Mouse (Mus musculus) heart, postnatal 0 days (tissue): Measurements from ENCODE around the gene Mindy4. TPM values are rescaled to one million over a fixed set of nuclear protein-coding genes. Genes with fewer than 3 reads are reported as not detected.

Experiments used
- ATAC-seq: fragments of 200-750 bp; cut with Nextera tagmentation; 2 replicates; pipeline ENCODE4 v1.8.0; 2017; ENCODE audit warnings: low read depth, moderate number of reproducible peaks, moderate library complexity; ENCODE audit not compliant: insufficient read depth
- DNase-seq: peaks from one replicate; pipeline ENCODE4 v3.0.0-alpha.2; 2016; ENCODE audit warnings: low spot score
- H3K27ac ChIP-seq: fragments of 300-500 bp; sonication (generic); 2 replicates; pipeline ENCODE4 v1.5.1; 2014; ENCODE audit warnings: low read depth, mild to moderate bottlenecking
- H3K27me3 ChIP-seq: fragments of 300-500 bp; sonication (generic); 2 replicates; pipeline ENCODE4 v1.6.1; 2014; ENCODE audit warnings: low read length, mixed read lengths; ENCODE audit not compliant: control insufficient read depth, insufficient read depth
- H3K36me3 ChIP-seq: fragments of 300-500 bp; sonication (generic); replicated peaks from 2 replicates; pipeline ENCODE4 v1.6.1; 2014; ENCODE audit warnings: low read length, mixed read lengths; ENCODE audit not compliant: control insufficient read depth, insufficient read depth
- H3K4me1 ChIP-seq: fragments of 300-500 bp; sonication (generic); 2 replicates; pipeline ENCODE4 v1.6.1; 2014; ENCODE audit warnings: antibody characterized with exemption; ENCODE audit not compliant: control insufficient read depth, insufficient read depth
- H3K4me2 ChIP-seq: fragments of 300-500 bp; sonication (generic); 2 replicates; pipeline ENCODE4 v1.6.1; 2014; ENCODE audit warnings: low read depth, mild to moderate bottlenecking, low read length, moderate library complexity
- H3K4me3 ChIP-seq: fragments of 300-500 bp; sonication (generic); 2 replicates; pipeline ENCODE4 v1.5.1; 2014; ENCODE audit warnings: low read depth, low read length
- H3K9ac ChIP-seq: fragments of 300-500 bp; sonication (generic); replicated peaks from 2 replicates; pipeline ENCODE4 v1.6.1; 2014; ENCODE audit warnings: low read depth, low read length, mixed read lengths
- H3K9me3 ChIP-seq: fragments of 300-500 bp; sonication (generic); replicated peaks from 2 replicates; pipeline ENCODE4 v1.6.1; 2016; ENCODE audit warnings: low read length; ENCODE audit not compliant: control insufficient read depth
- CTCF ChIP-seq: IDR thresholded peaks from 2 replicates; pipeline ENCODE4 v1.5.1; 2016; ENCODE audit warnings: antibody characterized with exemption, control low read depth, low read depth
- EP300 ChIP-seq: IDR thresholded peaks from 2 replicates; pipeline ENCODE4 v1.6.1; 2016; ENCODE audit warnings: antibody characterized with exemption, low read depth
- whole genome bisulfite sequencing: fragments of 180-500 bp; shearing (Covaris S2); extraction: QIAGEN DNeasy Blood & Tissue Kit; methylation state at CpG from one replicate; pipeline ENCODE4 v1.1.7; 2014; 5-methylcytosine and 5-hydroxymethylcytosine counted together
- polyA plus RNA-seq: library from polyadenylated mRNA; unstranded; fragments of >200 nt; fragmentation: Nextera tagmentation; extraction: Ambion mirVana; gene quantifications from 2 replicates; pipeline ENCODE4 v1.2.1, GENCODE M21; 2015
- total RNA-seq: library from RNA; depleted of rRNA; stranded (reverse); fragments of >200 nt; gene quantifications from 2 replicates; pipeline ENCODE4 v1.2.3, GENCODE M21; 2014; ENCODE audit warnings: low replicate concordance

Gene Mindy4
- total and polyA plus RNA-seq, 2 experiments from 2014 or later = 3.9 to 31.2 TPM

GRCm38 (mm10) chr6:55311962-55312361 lies 108.8 kb downstream of the Mindy4 start:
- H3K27ac ChIP-seq = no peak overlapping the region
- WGBS = 56% methylated on average over 5 of the region's 5 CpGs

GRCm38 (mm10) chr6:55313893-55314292 lies 110.7 kb downstream of the Mindy4 start:
- ATAC-seq (no peak), DNase-seq (no peak)
- no peaks in the 10 kb centered on the region for H3K9me3 ChIP-seq
- H3K4me1 ChIP-seq = 0 out of 2 replicates have a peak, but pooled peaks cover 7% of the 10 kb centered on the region
- H3K4me2 ChIP-seq = no peak overlapping the region
- WGBS = 87% methylated on average over 4 of the region's 4 CpGs
- H3K27ac ChIP-seq = no peak overlapping the region
- H3K27me3 ChIP-seq = no peaks in the 10 kb centered on the region
- H3K36me3 ChIP-seq = no peaks in the 10 kb centered on the region
- no peak overlapping the region for H3K9ac ChIP-seq
- H3K4me3 ChIP-seq = no peak overlapping the region
- TF ChIP-seq CTCF (no peak), EP300 (no peak)

More at GRCm38 (mm10) chr6:55311962-55312361, 108.8 kb downstream of the Mindy4 start:
- no peak for TF ChIP-seq EP300
- TF ChIP-seq CTCF = no peak
- Histone ChIP-seq H3K9ac (no peak overlapping the region), H3K9me3 (no peaks in the 10 kb centered on the region), H3K36me3 (no peaks in the 10 kb centered on the region), H3K27me3 (no peaks in the 10 kb centered on the region), H3K4me2 (no peak overlapping the region), H3K4me1 (0 out of 2 replicates have a peak, but pooled peaks cover 7% of the 10 kb centered on the region), H3K4me3 (no peak overlapping the region)
- DNase-seq = no peak
- ATAC-seq = no peak

DNA sequence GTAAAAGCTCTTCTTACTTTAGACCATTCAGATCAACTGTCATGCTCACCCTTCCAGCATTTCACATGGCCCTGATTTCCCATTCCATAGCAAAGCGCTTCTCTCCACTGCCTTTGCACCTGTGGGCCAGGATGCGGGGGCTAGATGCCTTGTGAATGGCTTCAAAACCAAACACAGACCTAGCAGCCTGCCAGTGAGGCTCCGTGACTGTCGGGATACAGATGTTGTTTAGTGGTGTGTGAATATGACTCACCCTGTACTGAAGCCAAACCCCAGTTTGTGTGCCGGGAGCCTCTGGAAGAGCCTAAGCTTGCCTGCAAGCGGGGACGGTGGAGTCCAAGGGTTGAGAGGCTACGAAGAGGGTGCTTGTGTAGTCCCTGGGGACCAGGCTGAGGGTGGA lies 111.4 kb downstream of the Mindy4 start:
- H3K27me3 ChIP-seq = no peaks in the 10 kb centered on the region
- 69% methylated on average over 8 of the region's 8 CpGs for WGBS
- H3K4me3 ChIP-seq = no peak overlapping the region
- H3K9me3 ChIP-seq = no peaks in the 10 kb centered on the region
- 0 out of 2 replicates have a peak, but pooled peaks cover 7% of the 10 kb centered on the region for H3K4me1 ChIP-seq
- DNase-seq = no peak
- no peak for TF ChIP-seq EP300
- no peak for TF ChIP-seq CTCF
- no peak overlapping the region for H3K27ac ChIP-seq
- ATAC-seq = no peak
- H3K36me3 ChIP-seq = no peaks in the 10 kb centered on the region
- no peak overlapping the region for H3K9ac ChIP-seq
- H3K4me2 ChIP-seq = no peak overlapping the region

GRCm38 (mm10) chr6:55318597-55318996 lies 115.4 kb downstream of the Mindy4 start:
- Histone ChIP-seq H3K4me3 (no peak overlapping the region), H3K9me3 (no peaks in the 10 kb centered on the region), H3K27me3 (no peaks in the 10 kb centered on the region), H3K4me2 (no peak overlapping the region), H3K36me3 (no peaks in the 10 kb centered on the region), H3K4me1 (peaks cover 14% of the 10 kb centered on the region), H3K9ac (no peak overlapping the region), H3K27ac (no peak overlapping the region)
- 87% methylated on average over 3 of the region's 3 CpGs for WGBS
- ATAC-seq (no peak), DNase-seq (no peak)
- no peak for TF ChIP-seq EP300
- TF ChIP-seq CTCF = no peak

DNA sequence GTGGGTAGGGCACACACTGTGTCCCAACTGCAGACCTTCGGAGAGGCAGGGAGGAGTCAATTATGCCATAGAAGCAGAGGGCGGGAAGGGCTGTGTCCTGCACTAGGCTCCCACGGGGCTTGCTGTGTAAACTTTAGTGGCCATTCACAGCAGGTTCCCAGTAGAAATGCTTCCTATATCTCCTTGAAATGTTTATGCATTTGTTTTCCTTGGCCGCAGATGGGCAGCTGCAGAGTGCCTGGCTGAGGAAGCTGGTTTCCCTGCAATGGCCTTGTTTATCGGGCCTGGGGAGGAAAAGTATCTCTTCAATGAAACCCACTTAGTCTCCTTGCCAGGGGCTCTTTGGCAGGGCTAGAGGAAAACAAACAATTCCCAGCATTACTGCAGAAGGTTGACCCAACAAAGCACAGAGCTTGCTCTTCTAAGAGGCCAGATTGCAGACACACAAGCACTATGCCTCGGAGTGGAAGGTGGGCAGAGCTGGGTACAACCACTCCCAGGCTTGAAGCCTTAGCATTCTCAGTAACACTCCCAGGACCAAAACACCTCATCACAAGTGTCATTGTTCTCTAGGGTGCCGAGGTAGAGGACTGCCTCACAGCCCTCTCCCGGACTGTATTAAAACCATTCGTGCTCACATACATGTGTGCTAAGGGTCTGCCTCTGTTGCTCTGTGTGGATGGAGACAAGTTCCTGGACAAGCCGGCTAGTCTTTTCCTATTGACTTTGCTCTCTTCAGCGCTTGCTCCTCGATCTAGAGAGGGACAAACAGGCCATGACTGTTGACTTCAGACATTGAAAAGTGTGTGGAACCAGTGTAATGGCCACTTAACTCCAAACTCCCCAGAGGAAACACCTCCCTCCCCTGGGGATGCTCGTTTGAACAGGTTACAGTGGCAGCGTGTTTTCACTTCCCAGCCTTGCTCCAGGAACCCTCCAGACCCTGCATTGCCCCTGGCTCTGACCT lies 116.7 kb downstream of the Mindy4 start:
- peak overlapping the region; percentile 47 for H3K27ac ChIP-seq
- H3K36me3 ChIP-seq = no peaks in the 10 kb centered on the region
- ATAC-seq (peak; percentile 70), DNase-seq (peak; percentile 58)
- H3K9ac ChIP-seq = no peak overlapping the region
- 63% methylated on average over 14 of the region's 14 CpGs for WGBS
- H3K4me1 ChIP-seq = peaks cover 14% of the 10 kb centered on the region
- H3K4me2 ChIP-seq = no peak overlapping the region
- no peak overlapping the region for H3K4me3 ChIP-seq
- H3K9me3 ChIP-seq = no peaks in the 10 kb centered on the region
- no peak; the same call in 1 of the 2 replicates for TF ChIP-seq EP300
- no peak for TF ChIP-seq CTCF
- H3K27me3 ChIP-seq = no peaks in the 10 kb centered on the region
